Mouse (Mus musculus) thymus, postnatal 36 days (tissue): Measurements from ENCODE around the gene Hnrnpa1.
"Not testable (repeated sequence)": the region's sequence is repeated elsewhere in the genome, so short reads cannot be mapped to it uniquely, and the experiment has no call there.

ENCODE experiments used
- DNase-seq, 2 experiments: peaks; one replicate each; pipeline ENCODE4 v3.0.0; 2022; ENCODE audit warnings: mixed read lengths in 2 of 2

Gene Hnrnpa1

GRCm38 (mm10) chr15:103241071-103242018 is 1.1 kb downstream of the Hnrnpa1 start:
- not testable (repeated sequence) for DNase-seq

GRCm38 (mm10) chr15:103242885-103243284 is 2.7 kb downstream of the Hnrnpa1 start:
- no peak for DNase-seq

GRCm38 (mm10) chr15:103245616-103246015 is 5.4 kb downstream of the Hnrnpa1 start:
- no peak for DNase-seq

- no peak for DNase-seq
Measured at GRCm38 (mm10) chr15:103247078-103247781, 7.0 kb downstream of the Hnrnpa1 start.

GRCm38 (mm10) chr15:103247782-103248400 is 7.7 kb downstream of the Hnrnpa1 start:
- DNase-seq: no peak

GRCm38 (mm10) chr15:103248401-103249313 is 8.4 kb downstream of the Hnrnpa1 start:
- no peak for DNase-seq

GRCm38 (mm10) chr15:103249511-103249910 is 9.3 kb downstream of the Hnrnpa1 start:
- not testable (repeated sequence) for DNase-seq

- peak; percentile 71 to 77 for DNase-seq
Measured at GRCm38 (mm10) chr15:103250195-103250740, 10.0 kb downstream of the Hnrnpa1 start.

- DNase-seq: no peak
Measured at GRCm38 (mm10) chr15:103251595-103251994, 11.4 kb downstream of the Hnrnpa1 start.

- no peak for DNase-seq
Measured at GRCm38 (mm10) chr15:103252660-103253059, 12.4 kb downstream of the Hnrnpa1 start.

- no peak for DNase-seq
Measured at GRCm38 (mm10) chr15:103253352-103253751, 13.1 kb downstream of the Hnrnpa1 start.

- peak; percentile 52 to 58 for DNase-seq
Measured at GRCm38 (mm10) chr15:103255169-103255568, 14.9 kb downstream of the Hnrnpa1 start.

- DNase-seq: no peak
Measured at GRCm38 (mm10) chr15:103256210-103256986, 16.2 kb downstream of the Hnrnpa1 start.

- peak; percentile 70 to 82 for DNase-seq
Measured at GRCm38 (mm10) chr15:103257790-103258728, 17.8 kb downstream of the Hnrnpa1 start, which contains the start of gene Nfe2. Nfe2 (minus strand) TSS chr15:103258403.

- no peak for DNase-seq
Measured at GRCm38 (mm10) chr15:103259162-103259561, 18.9 kb downstream of the Hnrnpa1 start.

GRCm38 (mm10) chr15:103259989-103260388 is 19.8 kb downstream of the Hnrnpa1 start:
- no peak for DNase-seq

GRCm38 (mm10) chr15:103264794-103265193 is 24.6 kb downstream of the Hnrnpa1 start:
- no peak for DNase-seq

GRCm38 (mm10) chr15:103268903-103269302 is 28.7 kb downstream of the Hnrnpa1 start:
- DNase-seq: no peak

GRCm38 (mm10) chr15:103272419-103273279 is 32.4 kb downstream of the Hnrnpa1 start, which contains the start of gene Copz1:
Copz1 (plus strand) TSS chr15:103272714.
- DNase-seq: peak; percentile 86 to 95
